Mouse (Mus musculus) spleen, postnatal 4 days (tissue): Measurements from ENCODE around the gene Egln3.

ENCODE experiments used
- DNase-seq, 2 experiments: peaks; one replicate each; pipeline ENCODE4 v3.0.0; 2022; ENCODE audit warnings: low spot score in 2 of 2

The Egln3 gene

GRCm38 (mm10) chr12:54162637-54163131 is 41.0 kb downstream of the Egln3 start:
- peak; percentile 25 to 65 for DNase-seq

GRCm38 (mm10) chr12:54161468-54162202 is 42.0 kb downstream of the Egln3 start:
- DNase-seq: no peak

GRCm38 (mm10) chr12:54160279-54160678 is 43.4 kb downstream of the Egln3 start:
- DNase-seq: no peak

GRCm38 (mm10) chr12:54154771-54155170 is 48.9 kb downstream of the Egln3 start:
- DNase-seq: no peak

GRCm38 (mm10) chr12:54146943-54147556 is 56.6 kb downstream of the Egln3 start:
- DNase-seq: no peak
